Mouse (Mus musculus) lung, postnatal 0 days (tissue): ENCODE data around the gene Pacrg. TPM values are rescaled to one million over a fixed set of nuclear protein-coding genes. Genes with fewer than 3 reads are reported as not detected.

ENCODE experiments used
- ATAC-seq: fragments of 200-750 bp; cut with Nextera tagmentation; 2 replicates; pipeline ENCODE4 v1.8.0; 2017; ENCODE audit warnings: moderate library complexity
- DNase-seq: peaks from one replicate; pipeline ENCODE4 v3.0.0-alpha.2; 2016; ENCODE audit warnings: low spot score
- H3K27ac ChIP-seq: fragments of 300-500 bp; sonication (generic); 2 replicates; pipeline ENCODE4 v1.5.1; 2014; ENCODE audit warnings: antibody characterized with exemption, mild to moderate bottlenecking, low read length, mixed read lengths
- H3K27me3 ChIP-seq: fragments of 300-500 bp; sonication (generic); replicated peaks from 2 replicates; pipeline ENCODE4 v1.6.1; 2014; ENCODE audit warnings: low read length, mixed read lengths; ENCODE audit not compliant: insufficient read depth
- H3K36me3 ChIP-seq: fragments of 300-500 bp; sonication (generic); 2 replicates; pipeline ENCODE4 v1.6.1; 2014; ENCODE audit warnings: low read length, mixed read lengths; ENCODE audit not compliant: insufficient read depth
- H3K4me1 ChIP-seq: fragments of 300-500 bp; sonication (generic); 2 replicates; pipeline ENCODE4 v1.6.1; 2014; ENCODE audit warnings: antibody characterized with exemption, low read depth, low read length, mixed read lengths; ENCODE audit not compliant: insufficient read depth
- H3K4me2 ChIP-seq: fragments of 300-500 bp; sonication (generic); replicated peaks from 2 replicates; pipeline ENCODE4 v1.6.1; 2014; ENCODE audit warnings: low read depth, mild to moderate bottlenecking, low read length, moderate library complexity, mixed read lengths
- H3K4me3 ChIP-seq: fragments of 300-500 bp; sonication (generic); 2 replicates; pipeline ENCODE4 v1.5.1; 2014; ENCODE audit warnings: low read depth, low read length
- H3K9ac ChIP-seq: fragments of 300-500 bp; sonication (generic); replicated peaks from 2 replicates; pipeline ENCODE4 v1.6.1; 2014; ENCODE audit warnings: low read depth, mild to moderate bottlenecking
- H3K9me3 ChIP-seq: fragments of 300-500 bp; sonication (generic); 2 replicates; pipeline ENCODE4 v1.6.1; 2016; ENCODE audit warnings: low read length, mixed read lengths
- CTCF ChIP-seq: IDR thresholded peaks from 2 replicates; pipeline ENCODE4 v1.5.1; 2016; ENCODE audit warnings: antibody characterized with exemption, mild to moderate bottlenecking
- EP300 ChIP-seq: IDR thresholded peaks from 2 replicates; pipeline ENCODE4 v1.6.1; 2016; ENCODE audit warnings: antibody characterized with exemption, mild to moderate bottlenecking, control low read depth
- WGBS: fragments of 180-500 bp; shearing (Covaris S2); extraction: QIAGEN DNeasy Blood & Tissue Kit; methylation state at CpG from one replicate; pipeline ENCODE4 v1.1.7; 2014; 5-methylcytosine and 5-hydroxymethylcytosine counted together
- polyA plus RNA-seq: library from polyadenylated mRNA; unstranded; fragments of >200 nt; fragmentation: Nextera tagmentation; extraction: Ambion mirVana; gene quantifications from 2 replicates; pipeline ENCODE4 v1.2.1, GENCODE M21; 2015

Gene Pacrg
- polyA plus RNA-seq, result 6.7 and 8.1 TPM in 2 replicates

DNA sequence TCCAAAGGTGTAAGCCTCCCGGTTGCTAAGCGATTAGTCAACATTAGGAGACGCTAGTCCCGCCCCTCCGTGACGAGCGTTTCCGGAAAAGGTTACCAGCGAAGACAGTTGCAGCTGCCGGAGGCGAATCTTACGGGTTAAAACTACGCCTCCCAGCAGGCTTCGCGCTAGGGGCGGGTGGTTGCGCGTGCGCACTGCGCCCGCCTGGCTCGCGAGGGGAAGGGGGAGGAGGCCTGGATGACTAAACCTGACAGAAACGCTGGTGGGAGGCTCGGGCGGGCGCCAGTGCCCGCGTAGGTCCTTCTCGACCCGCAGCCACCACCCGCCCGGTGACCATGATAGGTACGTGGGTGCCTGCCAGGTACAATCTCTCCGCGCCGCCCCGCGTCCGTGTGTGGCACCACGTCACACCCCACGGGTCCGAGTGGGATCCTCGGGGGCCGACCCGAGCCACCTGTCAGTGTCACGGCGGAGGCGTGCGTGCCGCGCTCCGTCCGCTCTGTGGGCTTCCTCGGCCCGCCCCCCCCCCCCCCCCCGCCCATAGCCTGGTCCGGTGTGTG is at the start of gene Pacrg, which contains the start of gene Prkn:
Gene Pacrg, minus strand, starts transcription at position 164 of the 560 bp plus-strand sequence.
Gene Prkn, plus strand, starts transcription at position 237 of the 560 bp plus-strand sequence.
- ATAC-seq (peak; percentile 97), DNase-seq (peak; percentile 98)
- H3K36me3 ChIP-seq, result no peaks in the 10 kb centered on the region
- peak within 1 kb of the TSS; percentile 71 for H3K4me2 ChIP-seq
- no peak; the same call in 1 of the 2 replicates for TF ChIP-seq CTCF
- no peaks in the 10 kb centered on the region for H3K27me3 ChIP-seq
- H3K27ac ChIP-seq, result peak within 1 kb of the TSS; percentile 75
- no peaks in the 10 kb centered on the region for H3K4me1 ChIP-seq
- peak within 1 kb of the TSS; percentile 76 for H3K4me3 ChIP-seq
- no peaks in the 10 kb centered on the region for H3K9me3 ChIP-seq
- WGBS, result 0% methylated on average over 36 of the region's 58 CpGs
- peak within 1 kb of the TSS; percentile 41 for H3K9ac ChIP-seq

GRCm38 (mm10) chr17:10887924-10888323 is 47.8 kb upstream of the Pacrg start:
- H3K27ac ChIP-seq, result no peak overlapping the region
- no peak for DNase-seq
- TF ChIP-seq CTCF (no peak), EP300 (no peak)
- no peak overlapping the region for H3K4me2 ChIP-seq
- H3K27me3 ChIP-seq, result no peaks in the 10 kb centered on the region
- ATAC-seq, result no peak
- 42% methylated on average over 4 of the region's 4 CpGs for WGBS
- no peaks in the 10 kb centered on the region for H3K9me3 ChIP-seq
- H3K4me1 ChIP-seq, result no peaks in the 10 kb centered on the region
- H3K4me3 ChIP-seq, result no peak overlapping the region
- H3K9ac ChIP-seq, result no peak overlapping the region
- H3K36me3 ChIP-seq, result no peaks in the 10 kb centered on the region

DNA sequence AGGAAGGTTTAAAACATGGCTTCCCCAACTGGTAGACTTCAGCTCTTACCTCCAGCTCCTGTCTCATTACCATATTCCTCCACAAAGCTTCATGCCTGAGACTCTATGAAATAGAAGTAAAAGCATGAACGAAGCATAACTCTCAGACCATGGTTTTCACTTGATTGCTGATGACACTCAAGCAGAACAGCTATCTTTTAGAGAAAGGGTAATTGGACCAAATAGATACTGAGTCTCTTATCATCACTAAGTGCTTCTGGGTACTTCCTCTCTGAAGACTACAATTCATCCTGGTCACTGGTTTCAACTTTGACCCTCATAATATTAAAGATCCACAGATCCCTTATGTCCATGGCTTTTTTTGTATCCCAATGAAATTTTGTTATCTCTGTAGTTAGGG is 42.1 kb upstream of the Pacrg start:
- WGBS, result 87% methylated on average over 1 of the region's 1 CpGs
- TF ChIP-seq CTCF, result no peak
- no peak for TF ChIP-seq EP300
- Histone ChIP-seq H3K4me2 (no peak overlapping the region), H3K9ac (no peak overlapping the region), H3K9me3 (no peaks in the 10 kb centered on the region), H3K4me1 (no peaks in the 10 kb centered on the region), H3K36me3 (no peaks in the 10 kb centered on the region), H3K27ac (no peak overlapping the region), H3K4me3 (no peak overlapping the region), H3K27me3 (no peaks in the 10 kb centered on the region)
- ATAC-seq, result no peak
- DNase-seq, result no peak

DNA sequence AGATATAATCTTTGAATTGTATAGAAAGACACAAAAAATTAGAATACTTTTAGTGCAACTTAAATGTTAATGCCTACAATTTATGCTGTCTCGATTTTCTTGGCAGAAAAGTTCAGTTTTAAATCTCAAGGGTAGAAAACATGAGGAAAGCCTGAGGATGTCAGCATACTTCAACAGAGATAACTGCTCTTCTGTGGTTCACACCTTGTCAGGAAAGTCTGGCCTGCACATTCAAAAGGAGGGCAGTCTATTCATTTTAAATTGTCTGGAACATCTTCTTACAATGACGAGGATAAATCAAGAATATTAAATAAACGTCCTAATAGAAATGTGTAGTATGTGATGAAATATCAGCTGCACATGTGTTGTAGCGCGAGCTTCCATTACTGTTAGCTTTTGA is 38.9 kb upstream of the Pacrg start:
- 69% methylated on average over 5 of the region's 5 CpGs for WGBS
- Histone ChIP-seq H3K4me3 (no peak overlapping the region), H3K36me3 (no peaks in the 10 kb centered on the region), H3K4me2 (no peak overlapping the region), H3K4me1 (no peaks in the 10 kb centered on the region), H3K27me3 (no peaks in the 10 kb centered on the region), H3K9me3 (no peaks in the 10 kb centered on the region), H3K9ac (no peak overlapping the region), H3K27ac (no peak overlapping the region)
- TF ChIP-seq EP300, result no peak
- TF ChIP-seq CTCF, result no peak
- DNase-seq (no peak), ATAC-seq (no peak)

DNA sequence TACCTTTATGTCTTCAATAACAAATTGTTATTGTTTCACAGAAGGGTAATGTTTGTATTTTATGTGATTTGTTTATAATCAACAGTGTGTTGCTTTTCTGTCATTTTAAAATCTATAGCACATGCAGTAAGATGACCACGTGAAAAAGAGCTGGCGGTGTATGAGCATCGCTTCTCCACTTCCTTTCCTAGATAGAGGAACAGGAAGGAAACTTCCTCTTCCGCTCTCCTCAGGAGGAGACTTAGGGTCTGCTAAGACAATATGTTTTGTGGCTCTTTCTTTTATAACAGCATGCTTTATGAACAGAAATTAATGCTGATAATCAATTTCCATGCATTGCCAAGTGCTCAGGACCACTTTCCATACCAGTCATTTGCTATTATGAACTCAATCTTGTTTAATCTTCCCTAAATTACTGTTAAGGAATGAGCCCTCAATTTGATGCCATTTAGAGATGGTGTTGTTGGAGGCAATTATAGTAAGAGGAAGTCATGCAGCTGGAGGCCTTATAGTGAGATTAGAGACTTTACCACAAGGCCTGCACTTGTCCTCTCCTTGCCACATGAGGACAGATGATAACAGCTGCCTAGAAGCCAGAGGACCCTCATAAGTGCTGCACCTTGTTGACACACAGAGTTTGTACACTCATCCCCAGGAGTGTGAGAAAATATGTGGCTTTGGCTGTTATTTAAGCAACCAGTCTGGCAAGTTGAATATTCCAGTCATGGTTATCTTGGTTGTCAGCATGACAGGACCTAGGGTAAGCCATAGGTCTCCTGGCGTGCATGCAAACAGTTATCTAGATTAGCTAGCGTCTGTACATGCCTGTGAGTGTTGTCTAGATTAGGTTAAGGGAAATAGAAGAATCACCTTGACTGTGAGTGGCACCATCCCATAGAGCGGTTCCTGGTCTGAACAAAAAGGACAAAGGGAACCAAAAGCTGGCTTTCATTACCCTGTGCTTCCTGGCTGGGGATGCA is 34.4 kb upstream of the Pacrg start:
- WGBS, result 72% methylated on average over 7 of the region's 7 CpGs
- no peak overlapping the region for H3K9ac ChIP-seq
- DNase-seq, result no peak

DNA sequence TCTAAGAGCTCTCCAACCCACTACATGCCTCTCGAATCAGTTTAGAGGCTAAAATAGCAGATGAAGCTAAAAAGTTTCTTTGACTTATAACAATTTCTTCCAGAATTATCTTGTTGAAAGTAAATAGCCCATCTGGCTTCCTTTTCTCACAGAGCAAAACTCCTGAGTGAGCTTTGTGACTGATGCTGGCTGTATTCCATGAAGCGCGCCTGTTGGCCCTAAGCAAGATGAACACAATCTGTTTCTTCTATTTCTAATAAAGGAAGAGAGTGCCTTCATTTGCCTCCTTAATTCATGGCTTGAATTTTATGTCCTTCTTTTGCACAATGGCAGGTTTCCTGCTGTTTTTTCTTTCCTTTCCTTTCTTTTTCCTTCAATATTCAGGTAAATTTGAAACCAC is 14.1 kb upstream of the Pacrg start:
- Histone ChIP-seq H3K4me3 (no peak overlapping the region), H3K36me3 (no peaks in the 10 kb centered on the region), H3K9me3 (no peaks in the 10 kb centered on the region), H3K27ac (no peak overlapping the region), H3K4me2 (no peak overlapping the region), H3K4me1 (no peaks in the 10 kb centered on the region), H3K27me3 (no peaks in the 10 kb centered on the region), H3K9ac (no peak overlapping the region)
- DNase-seq (no peak), ATAC-seq (no peak)
- TF ChIP-seq EP300, result no peak
- 77% methylated on average over 3 of the region's 3 CpGs for WGBS

More for the DNA sequence above, 34.4 kb upstream of the Pacrg start:
- H3K4me2 ChIP-seq, result no peak overlapping the region
- no peak overlapping the region for H3K27ac ChIP-seq
- no peaks in the 10 kb centered on the region for H3K4me1 ChIP-seq
- no peaks in the 10 kb centered on the region for H3K9me3 ChIP-seq
- no peak overlapping the region for H3K4me3 ChIP-seq
- no peaks in the 10 kb centered on the region for H3K27me3 ChIP-seq
- H3K36me3 ChIP-seq, result no peaks in the 10 kb centered on the region
- TF ChIP-seq CTCF (no peak), EP300 (no peak)
- no peak; the same call in 1 of the 2 replicates for ATAC-seq
